Mouse (Mus musculus): ENCODE measurements around the gene Acss3. TPM values are rescaled to one million over a fixed set of nuclear protein-coding genes. Genes with fewer than 3 reads are reported as not detected.

The Acss3 gene
- polyA plus RNA-seq, 1 experiment from 2014 or later, result 1.5 TPM

GRCm38 (mm10) chr10:106924798-106925197 lies 198.7 kb downstream of the Acss3 start:
- H3K27ac ChIP-seq (ENCODE audit: low read depth), result no peak overlapping the region
- H3K4me3 ChIP-seq (ENCODE audit: low read depth, low read length), result no peak overlapping the region
- DNase-seq (ENCODE audit: low spot score), result no peak
- H3K36me3 ChIP-seq (ENCODE audit: control insufficient read depth, insufficient read depth, low read length), result no peaks in the 10 kb centered on the region
- 79% methylated on average over 3 of the region's 3 CpGs for WGBS
- no peaks in the 10 kb centered on the region for H3K27me3 ChIP-seq (replicated peaks; ENCODE audit: control insufficient read depth, insufficient read depth, low read length)
- no peak overlapping the region for H3K9ac ChIP-seq (ENCODE audit: low read length)
- no peaks in the 10 kb centered on the region for H3K4me1 ChIP-seq (replicated peaks; ENCODE audit: control insufficient read depth, insufficient read depth, low read length)
- H3K9me3 ChIP-seq (ENCODE audit: control insufficient read depth, low read length), result no peaks in the 10 kb centered on the region
- no peak overlapping the region for H3K4me2 ChIP-seq (ENCODE audit: low read length)
- no peak; the same call in 1 of the 2 replicates for ATAC-seq (replicated peaks; ENCODE audit: low FRiP score, low TSS enrichment, low read depth)

- H3K4me3 ChIP-seq (ENCODE audit: low read depth, low read length), result no peak overlapping the region
- no peak for DNase-seq (ENCODE audit: low spot score)
- no peaks in the 10 kb centered on the region for H3K4me1 ChIP-seq (replicated peaks; ENCODE audit: control insufficient read depth, insufficient read depth, low read length)
- no peaks in the 10 kb centered on the region for H3K36me3 ChIP-seq (ENCODE audit: control insufficient read depth, insufficient read depth, low read length)
- H3K9ac ChIP-seq (ENCODE audit: low read length), result no peak overlapping the region
- no peak overlapping the region for H3K4me2 ChIP-seq (ENCODE audit: low read length)
- ATAC-seq (replicated peaks; ENCODE audit: low FRiP score, low TSS enrichment, low read depth), result no peak
- H3K27ac ChIP-seq (ENCODE audit: low read depth), result no peak overlapping the region
- H3K9me3 ChIP-seq (ENCODE audit: control insufficient read depth, low read length), result no peaks in the 10 kb centered on the region
- no peaks in the 10 kb centered on the region for H3K27me3 ChIP-seq (replicated peaks; ENCODE audit: control insufficient read depth, insufficient read depth, low read length)
- WGBS, result 91% methylated on average over 5 of the region's 5 CpGs
Observed at GRCm38 (mm10) chr10:106924334-106924733, 199.1 kb downstream of the Acss3 start.

- no peak overlapping the region for H3K4me2 ChIP-seq (ENCODE audit: low read length)
- ATAC-seq (replicated peaks; ENCODE audit: low FRiP score, low TSS enrichment, low read depth) (no peak), DNase-seq (ENCODE audit: low spot score) (no peak)
- H3K9me3 ChIP-seq (ENCODE audit: control insufficient read depth, low read length), result 0 out of 2 replicates have a peak, but pooled peaks cover 2% of the 10 kb centered on the region
- no peak overlapping the region for H3K9ac ChIP-seq (ENCODE audit: low read length)
- H3K27me3 ChIP-seq (replicated peaks; ENCODE audit: control insufficient read depth, insufficient read depth, low read length), result no peaks in the 10 kb centered on the region
- no peaks in the 10 kb centered on the region for H3K36me3 ChIP-seq (ENCODE audit: control insufficient read depth, insufficient read depth, low read length)
- no peak overlapping the region for H3K27ac ChIP-seq (ENCODE audit: low read depth)
- no peaks in the 10 kb centered on the region for H3K4me1 ChIP-seq (replicated peaks; ENCODE audit: control insufficient read depth, insufficient read depth, low read length)
- no peak overlapping the region for H3K4me3 ChIP-seq (ENCODE audit: low read depth, low read length)
Observed at GRCm38 (mm10) chr10:106914822-106915221, 208.6 kb downstream of the Acss3 start.

- no peak for DNase-seq (ENCODE audit: low spot score)
- Histone ChIP-seq H3K27ac (ENCODE audit: low read depth) (no peak overlapping the region), H3K4me1 (replicated peaks; ENCODE audit: control insufficient read depth, insufficient read depth, low read length) (no peaks in the 10 kb centered on the region), H3K27me3 (replicated peaks; ENCODE audit: control insufficient read depth, insufficient read depth, low read length) (no peaks in the 10 kb centered on the region), H3K36me3 (ENCODE audit: control insufficient read depth, insufficient read depth, low read length) (no peaks in the 10 kb centered on the region), H3K4me2 (ENCODE audit: low read length) (no peak overlapping the region), H3K4me3 (ENCODE audit: low read depth, low read length) (no peak overlapping the region), H3K9me3 (ENCODE audit: control insufficient read depth, low read length) (0 out of 2 replicates have a peak, but pooled peaks cover 2% of the 10 kb centered on the region), H3K9ac (ENCODE audit: low read length) (no peak overlapping the region)
- ATAC-seq (replicated peaks; ENCODE audit: low FRiP score, low TSS enrichment, low read depth), result no peak
Observed at GRCm38 (mm10) chr10:106914275-106914674, 209.2 kb downstream of the Acss3 start.

GRCm38 (mm10) chr10:106913032-106913431 lies 210.4 kb downstream of the Acss3 start:
- no peak overlapping the region for H3K4me2 ChIP-seq (ENCODE audit: low read length)
- no peaks in the 10 kb centered on the region for H3K4me1 ChIP-seq (replicated peaks; ENCODE audit: control insufficient read depth, insufficient read depth, low read length)
- H3K36me3 ChIP-seq (ENCODE audit: control insufficient read depth, insufficient read depth, low read length), result no peaks in the 10 kb centered on the region
- DNase-seq (ENCODE audit: low spot score), result no peak
- 22% methylated on average over 2 of the region's 2 CpGs for WGBS
- H3K27me3 ChIP-seq (replicated peaks; ENCODE audit: control insufficient read depth, insufficient read depth, low read length), result no peaks in the 10 kb centered on the region
- no peak overlapping the region for H3K27ac ChIP-seq (ENCODE audit: low read depth)
- H3K9ac ChIP-seq (ENCODE audit: low read length), result no peak overlapping the region
- H3K9me3 ChIP-seq (ENCODE audit: control insufficient read depth, low read length), result 0 out of 2 replicates have a peak, but pooled peaks cover 2% of the 10 kb centered on the region
- no peak overlapping the region for H3K4me3 ChIP-seq (ENCODE audit: low read depth, low read length)
- ATAC-seq (replicated peaks; ENCODE audit: low FRiP score, low TSS enrichment, low read depth), result no peak

GRCm38 (mm10) chr10:106910108-106910507 lies 213.4 kb downstream of the Acss3 start:
- no peak for DNase-seq (ENCODE audit: low spot score)
- WGBS, result 84% methylated on average over 3 of the region's 3 CpGs
- Histone ChIP-seq H3K4me2 (ENCODE audit: low read length) (no peak overlapping the region), H3K9me3 (ENCODE audit: control insufficient read depth, low read length) (0 out of 2 replicates have a peak, but pooled peaks cover 2% of the 10 kb centered on the region), H3K27ac (ENCODE audit: low read depth) (no peak overlapping the region), H3K4me1 (replicated peaks; ENCODE audit: control insufficient read depth, insufficient read depth, low read length) (no peaks in the 10 kb centered on the region), H3K36me3 (ENCODE audit: control insufficient read depth, insufficient read depth, low read length) (no peaks in the 10 kb centered on the region), H3K9ac (ENCODE audit: low read length) (no peak overlapping the region), H3K4me3 (ENCODE audit: low read depth, low read length) (no peak overlapping the region), H3K27me3 (replicated peaks; ENCODE audit: control insufficient read depth, insufficient read depth, low read length) (no peaks in the 10 kb centered on the region)
- no peak for ATAC-seq (replicated peaks; ENCODE audit: low FRiP score, low TSS enrichment, low read depth)

- no peaks in the 10 kb centered on the region for H3K36me3 ChIP-seq (ENCODE audit: control insufficient read depth, insufficient read depth, low read length)
Observed at GRCm38 (mm10) chr10:106896351-106896750, 227.1 kb downstream of the Acss3 start.

More at GRCm38 (mm10) chr10:106896351-106896750, 227.1 kb downstream of the Acss3 start:
- Histone ChIP-seq H3K27me3 (replicated peaks; ENCODE audit: control insufficient read depth, insufficient read depth, low read length) (no peaks in the 10 kb centered on the region), H3K9ac (ENCODE audit: low read length) (no peak overlapping the region), H3K4me3 (ENCODE audit: low read depth, low read length) (no peak overlapping the region), H3K4me1 (replicated peaks; ENCODE audit: control insufficient read depth, insufficient read depth, low read length) (no peaks in the 10 kb centered on the region), H3K27ac (ENCODE audit: low read depth) (no peak overlapping the region), H3K9me3 (ENCODE audit: control insufficient read depth, low read length) (no peaks in the 10 kb centered on the region), H3K4me2 (ENCODE audit: low read length) (no peak overlapping the region)
- WGBS, result 60% methylated on average over 13 of the region's 13 CpGs
- ATAC-seq (replicated peaks; ENCODE audit: low FRiP score, low TSS enrichment, low read depth) (no peak), DNase-seq (ENCODE audit: low spot score) (no peak)

Other genes starting within 250 kb of the Acss3 start
- 5.9 and 7.7 TPM in 2 replicates for gene Lin7a, start 148.0 kb upstream of the Acss3 start, polyA plus RNA-seq (2014; fragmentation: Nextera tagmentation; extraction: Ambion mirVana)

All from intestine, embryonic 14.5 days (tissue).